Mouse (Mus musculus): ENCODE measurements around the gene Rsph4a. TPM values are rescaled to one million over a fixed set of nuclear protein-coding genes. Genes with fewer than 3 reads are reported as not detected.
"Not testable (repeated sequence)": the region's sequence is repeated elsewhere in the genome, so short reads cannot be mapped to it uniquely, and the experiment has no call there.

Gene Rsph4a
- polyA plus RNA-seq (2014; fragmentation: Nextera tagmentation; extraction: Ambion mirVana): 0.04 TPM in 1 of 2 replicates, not detected in the other

GRCm38 (mm10) chr10:33904530-33905481 is at the start of gene Rsph4a:
TSS of gene Rsph4a (plus strand) at chr10:33905111.
- Histone ChIP-seq H3K4me1 (replicated peaks; ENCODE audit: control insufficient read depth, insufficient read depth, low read length) (no peaks in the 10 kb centered on the region), H3K4me2 (peak within 1 kb of the TSS; percentile 64), H3K27ac (ENCODE audit: low read depth, low read length) (no peak within 1 kb of the TSS), H3K9me3 (ENCODE audit: control insufficient read depth, low read length) (no peaks in the 10 kb centered on the region), H3K27me3 (replicated peaks; ENCODE audit: control insufficient read depth, insufficient read depth, low read length) (no peaks in the 10 kb centered on the region), H3K4me3 (ENCODE audit: low read depth, low read length) (peak within 1 kb of the TSS; percentile 36), H3K9ac (ENCODE audit: low read depth, low read length) (no peak within 1 kb of the TSS), H3K36me3 (ENCODE audit: control insufficient read depth, insufficient read depth, low read length) (no peaks in the 10 kb centered on the region)
- DNase-seq (ENCODE audit: low spot score) (no peak), ATAC-seq (replicated peaks; ENCODE audit: low FRiP score) (peak; percentile 83)
- WGBS: 8% methylated on average over 17 of the region's 17 CpGs

- no peak for DNase-seq (ENCODE audit: low spot score)
- no peaks in the 10 kb centered on the region for H3K36me3 ChIP-seq (ENCODE audit: control insufficient read depth, insufficient read depth, low read length)
- no peak within 1 kb of the TSS for H3K4me2 ChIP-seq
- no peak within 1 kb of the TSS for H3K27ac ChIP-seq (ENCODE audit: low read depth, low read length)
- H3K9ac ChIP-seq (ENCODE audit: low read depth, low read length): no peak within 1 kb of the TSS
- no peaks in the 10 kb centered on the region for H3K4me1 ChIP-seq (replicated peaks; ENCODE audit: control insufficient read depth, insufficient read depth, low read length)
- no peaks in the 10 kb centered on the region for H3K27me3 ChIP-seq (replicated peaks; ENCODE audit: control insufficient read depth, insufficient read depth, low read length)
- H3K4me3 ChIP-seq (ENCODE audit: low read depth, low read length): no peak within 1 kb of the TSS
- no peaks in the 10 kb centered on the region for H3K9me3 ChIP-seq (ENCODE audit: control insufficient read depth, low read length)
- no peak for ATAC-seq (replicated peaks; ENCODE audit: low FRiP score)
These were observed 47.5 kb upstream of the Rsph4a start, which contains the start of gene Sult3a1 for GRCm38 (mm10) chr10:33857421-33857820. TSS of gene Sult3a1 (plus strand) at chr10:33857721.

- Histone ChIP-seq H3K27me3 (replicated peaks; ENCODE audit: control insufficient read depth, insufficient read depth, low read length) (no peaks in the 10 kb centered on the region), H3K9ac (ENCODE audit: low read depth, low read length) (no peak overlapping the region), H3K4me1 (replicated peaks; ENCODE audit: control insufficient read depth, insufficient read depth, low read length) (no peaks in the 10 kb centered on the region), H3K27ac (ENCODE audit: low read depth, low read length) (no peak overlapping the region), H3K9me3 (ENCODE audit: control insufficient read depth, low read length) (no peaks in the 10 kb centered on the region), H3K4me2 (no peak overlapping the region), H3K4me3 (ENCODE audit: low read depth, low read length) (no peak overlapping the region), H3K36me3 (ENCODE audit: control insufficient read depth, insufficient read depth, low read length) (no peaks in the 10 kb centered on the region)
- WGBS: 74% methylated on average over 2 of the region's 2 CpGs
- DNase-seq (ENCODE audit: low spot score): no peak
- ATAC-seq (replicated peaks; ENCODE audit: low FRiP score): no peak
These were observed 38.9 kb upstream of the Rsph4a start for GRCm38 (mm10) chr10:33865994-33866393.

GRCm38 (mm10) chr10:33870441-33870840 is 34.5 kb upstream of the Rsph4a start:
- H3K36me3 ChIP-seq (ENCODE audit: control insufficient read depth, insufficient read depth, low read length): no peaks in the 10 kb centered on the region
- H3K27ac ChIP-seq (ENCODE audit: low read depth, low read length): no peak overlapping the region
- no peaks in the 10 kb centered on the region for H3K4me1 ChIP-seq (replicated peaks; ENCODE audit: control insufficient read depth, insufficient read depth, low read length)
- H3K27me3 ChIP-seq (replicated peaks; ENCODE audit: control insufficient read depth, insufficient read depth, low read length): no peaks in the 10 kb centered on the region
- no peak overlapping the region for H3K4me2 ChIP-seq
- H3K9me3 ChIP-seq (ENCODE audit: control insufficient read depth, low read length): no peaks in the 10 kb centered on the region
- H3K4me3 ChIP-seq (ENCODE audit: low read depth, low read length): no peak overlapping the region
- H3K9ac ChIP-seq (ENCODE audit: low read depth, low read length): no peak overlapping the region
- WGBS: 35% methylated on average over 1 of the region's 1 CpGs
- ATAC-seq (replicated peaks; ENCODE audit: low FRiP score) (no peak), DNase-seq (ENCODE audit: low spot score) (no peak)

GRCm38 (mm10) chr10:33872672-33873398 is 32.1 kb upstream of the Rsph4a start:
- H3K9ac ChIP-seq (ENCODE audit: low read depth, low read length): no peak overlapping the region

GRCm38 (mm10) chr10:33882411-33882810 is 22.5 kb upstream of the Rsph4a start:
- H3K9ac ChIP-seq (ENCODE audit: low read depth, low read length); H3K9me3 ChIP-seq (ENCODE audit: control insufficient read depth, low read length); H3K4me3 ChIP-seq (ENCODE audit: low read depth, low read length); H3K4me1 ChIP-seq (replicated peaks; ENCODE audit: control insufficient read depth, insufficient read depth, low read length); H3K36me3 ChIP-seq (ENCODE audit: control insufficient read depth, insufficient read depth, low read length); H3K27me3 ChIP-seq (replicated peaks; ENCODE audit: control insufficient read depth, insufficient read depth, low read length); H3K27ac ChIP-seq (ENCODE audit: low read depth, low read length); DNase-seq (ENCODE audit: low spot score); ATAC-seq (replicated peaks; ENCODE audit: low FRiP score); H3K4me2 ChIP-seq: not testable (repeated sequence)
- WGBS: 77% methylated on average over 2 of the region's 2 CpGs

More at GRCm38 (mm10) chr10:33872672-33873398, 32.1 kb upstream of the Rsph4a start:
- ATAC-seq (replicated peaks; ENCODE audit: low FRiP score) (no peak), DNase-seq (ENCODE audit: low spot score) (no peak)
- Histone ChIP-seq H3K36me3 (ENCODE audit: control insufficient read depth, insufficient read depth, low read length) (no peaks in the 10 kb centered on the region), H3K4me2 (no peak overlapping the region), H3K9me3 (ENCODE audit: control insufficient read depth, low read length) (no peaks in the 10 kb centered on the region), H3K4me1 (replicated peaks; ENCODE audit: control insufficient read depth, insufficient read depth, low read length) (no peaks in the 10 kb centered on the region), H3K4me3 (ENCODE audit: low read depth, low read length) (no peak overlapping the region), H3K27me3 (replicated peaks; ENCODE audit: control insufficient read depth, insufficient read depth, low read length) (no peaks in the 10 kb centered on the region), H3K27ac (ENCODE audit: low read depth, low read length) (no peak overlapping the region)
- 84% methylated on average over 2 of the region's 2 CpGs for WGBS

GRCm38 (mm10) chr10:33901520-33901919 is 3.4 kb upstream of the Rsph4a start:
- not testable (repeated sequence) for ATAC-seq (replicated peaks; ENCODE audit: low FRiP score); H3K27me3 ChIP-seq (replicated peaks; ENCODE audit: control insufficient read depth, insufficient read depth, low read length); H3K4me1 ChIP-seq (replicated peaks; ENCODE audit: control insufficient read depth, insufficient read depth, low read length); H3K36me3 ChIP-seq (ENCODE audit: control insufficient read depth, insufficient read depth, low read length); H3K27ac ChIP-seq (ENCODE audit: low read depth, low read length); H3K4me3 ChIP-seq (ENCODE audit: low read depth, low read length); H3K9ac ChIP-seq (ENCODE audit: low read depth, low read length); H3K4me2 ChIP-seq; H3K9me3 ChIP-seq (ENCODE audit: control insufficient read depth, low read length); DNase-seq (ENCODE audit: low spot score)
- 68% methylated on average over 1 of the region's 1 CpGs for WGBS

- Histone ChIP-seq H3K27ac (ENCODE audit: low read depth, low read length) (no peak overlapping the region), H3K4me2 (peak overlapping the region; percentile 64), H3K4me1 (replicated peaks; ENCODE audit: control insufficient read depth, insufficient read depth, low read length) (no peaks in the 10 kb centered on the region), H3K4me3 (ENCODE audit: low read depth, low read length) (peak overlapping the region; percentile 36; the same call in 1 of the 2 replicates), H3K27me3 (replicated peaks; ENCODE audit: control insufficient read depth, insufficient read depth, low read length) (no peaks in the 10 kb centered on the region), H3K9ac (ENCODE audit: low read depth, low read length) (no peak overlapping the region), H3K36me3 (ENCODE audit: control insufficient read depth, insufficient read depth, low read length) (no peaks in the 10 kb centered on the region), H3K9me3 (ENCODE audit: control insufficient read depth, low read length) (no peaks in the 10 kb centered on the region)
- DNase-seq (ENCODE audit: low spot score) (no peak), ATAC-seq (replicated peaks; ENCODE audit: low FRiP score) (no peak)
- WGBS: 5% methylated on average over 6 of the region's 6 CpGs
These were observed 578 bp downstream of the Rsph4a start for GRCm38 (mm10) chr10:33905489-33905888.

All from liver, embryonic 11.5 days (tissue).